Mouse (Mus musculus) ES-Bruce4 (cell line): ENCODE data around the gene Stat3.

Source experiments
- CTCF ChIP-seq: IDR thresholded peaks from one replicate; pipeline ENCODE4 v1.8.1; 2011; ENCODE audit warnings: low read depth, low read length
- EP300 ChIP-seq: IDR thresholded peaks from 2 replicates; pipeline ENCODE4 v1.6.1; 2011; ENCODE audit warnings: low read depth, low read length; ENCODE audit not compliant: insufficient read depth
- POLR2A ChIP-seq: IDR thresholded peaks from one replicate; pipeline ENCODE4 v1.8.1; 2011; ENCODE audit warnings: low read length; ENCODE audit not compliant: insufficient read depth

DNA sequence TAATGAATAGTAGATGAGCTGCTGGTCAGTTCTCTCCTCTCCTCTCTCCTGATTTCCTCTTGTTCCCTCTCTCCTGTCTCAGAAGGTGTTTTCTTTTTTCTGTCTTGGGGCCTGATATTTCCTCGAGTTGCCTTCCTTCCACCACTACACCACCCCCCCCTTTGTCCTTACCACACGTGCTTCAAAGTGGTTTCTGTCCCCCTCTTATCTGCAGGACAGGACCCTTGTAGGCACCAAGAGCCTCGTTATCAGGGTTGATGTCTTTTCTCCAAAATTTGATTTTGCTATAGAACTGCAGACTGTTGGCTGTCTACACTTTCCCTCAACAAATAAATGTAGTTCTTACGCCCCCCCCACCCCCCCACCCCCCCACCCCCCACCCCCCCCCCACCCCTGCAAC, 9.0 kb upstream of the Stat3 start:
- TF ChIP-seq POLR2A (no peak), EP300 (no peak), CTCF (no peak)
